Mouse (Mus musculus) lung, adult 2 months (tissue): Measurements from ENCODE around the gene Slc22a5. TPM values are rescaled to one million over a fixed set of nuclear protein-coding genes. Genes with fewer than 3 reads are reported as not detected.
A peak's percentile ranks its signal among the peaks of the same experiment; 100 is the strongest.

ENCODE experiments used
- DNase-seq: peaks from one replicate; pipeline ENCODE4 v3.0.0; 2022
- H3K4me1 ChIP-seq: fragments of 200-500 bp; 2 replicates; pipeline ENCODE4 v1.6.1; 2011; ENCODE audit warnings: low read length; ENCODE audit not compliant: control insufficient read depth, insufficient read depth
- H3K4me3 ChIP-seq: fragments of 200-500 bp; replicated peaks from 2 replicates; pipeline ENCODE3; 2011; ENCODE audit warnings: low read depth, mild to moderate bottlenecking, control low read depth, low read length; ENCODE audit errors: extremely low read depth
- CTCF ChIP-seq: fragments of 200-500 bp; IDR thresholded peaks from 2 replicates; pipeline ENCODE4 v1.5.1; 2011; ENCODE audit warnings: mild to moderate bottlenecking, low read length, control low read depth; ENCODE audit not compliant: insufficient read depth
- POLR2A ChIP-seq: fragments of 200-500 bp; IDR thresholded peaks from 2 replicates; pipeline ENCODE4 v1.6.1; 2011; ENCODE audit warnings: low read depth, mild to moderate bottlenecking, control low read depth, low read length, borderline replicate concordance; ENCODE audit errors: extremely low read depth
- WGBS: fragments of 180-500 bp; shearing (Covaris S2); methylation state at CpG from one replicate; pipeline ENCODE4 v1.1.7; 2018; 5-methylcytosine and 5-hydroxymethylcytosine counted together
- polyA plus RNA-seq: library from polyadenylated mRNA; depleted of rRNA; stranded (reverse); fragments of >200 nt; gene quantifications from 2 replicates; pipeline ENCODE4 v1.2.3, GENCODE M21; 2012

The Slc22a5 gene
- polyA plus RNA-seq, 1 experiment: 23.0 TPM

- WGBS: 57% methylated on average over 9 of the region's 9 CpGs
- Histone ChIP-seq H3K4me3 (no peak overlapping the region), H3K4me1 (peaks cover 9% of the 10 kb centered on the region)
- no peak for DNase-seq
- TF ChIP-seq CTCF (no peak), POLR2A (no peak)
These were observed 13.1 kb upstream of the Slc22a5 start for GRCm38 (mm10) chr11:53904534-53904925.

DNA sequence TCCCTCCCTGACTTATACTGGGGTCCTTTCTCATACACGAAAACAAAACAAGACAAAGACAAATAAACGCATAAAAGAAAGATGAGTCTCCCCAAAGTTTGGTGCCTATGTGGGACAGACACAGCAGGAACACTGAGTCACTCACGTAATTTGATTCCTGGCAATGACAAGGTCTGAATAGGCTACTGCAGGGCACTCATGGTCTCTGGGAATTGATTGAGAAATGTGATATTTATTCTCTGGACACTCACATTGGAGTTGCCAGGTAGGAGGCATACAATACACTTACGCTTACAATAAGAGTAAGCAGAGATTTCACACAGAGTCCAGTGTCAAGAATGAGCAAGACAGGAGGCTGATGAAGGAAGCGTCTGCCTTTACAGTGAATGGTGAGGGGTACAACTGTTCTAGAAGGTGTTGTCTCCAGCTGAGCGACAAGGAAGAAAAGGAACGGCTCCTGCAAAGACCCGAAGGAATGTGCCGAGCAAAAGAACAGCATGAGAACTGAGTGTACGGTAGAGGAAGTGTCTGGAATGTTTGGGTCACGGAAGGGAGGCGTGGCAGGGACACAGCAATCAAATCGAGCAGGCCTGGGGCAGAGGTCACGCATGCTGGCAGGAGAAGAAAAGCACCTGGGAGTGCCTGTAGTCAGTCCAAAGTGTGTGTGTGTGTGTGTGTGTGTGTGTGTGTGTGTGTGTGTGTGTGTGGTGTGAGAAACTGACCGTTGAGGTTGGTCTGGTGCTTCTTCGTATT is 12.5 kb upstream of the Slc22a5 start:
- no peak overlapping the region for H3K4me3 ChIP-seq
- peak; percentile 63 for DNase-seq
- TF ChIP-seq POLR2A: peak; percentile 40; the same call in 1 of the 2 replicates
- TF ChIP-seq CTCF: no peak
- H3K4me1 ChIP-seq: peaks cover 9% of the 10 kb centered on the region
- 30% methylated on average over 16 of the region's 16 CpGs for WGBS

DNA sequence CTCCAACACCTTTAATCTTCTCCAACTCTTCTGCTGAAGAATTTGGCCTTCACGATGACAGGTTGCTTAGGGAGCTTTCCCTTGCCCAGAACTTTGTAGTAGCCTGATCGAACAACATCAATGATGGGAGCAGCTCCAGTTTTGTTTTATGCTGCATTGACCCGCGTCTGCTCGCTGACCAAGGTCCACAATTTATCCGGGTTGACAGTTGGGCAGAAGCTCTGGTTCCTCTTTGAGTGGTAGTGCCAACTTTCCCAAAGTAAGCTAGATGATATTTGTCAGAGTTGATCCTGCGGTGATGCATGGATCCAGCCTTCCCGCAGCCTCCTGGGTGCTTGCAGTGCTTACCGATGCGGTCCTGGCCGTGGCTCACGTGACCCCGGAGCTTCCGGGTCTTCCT is 11.3 kb upstream of the Slc22a5 start:
- TF ChIP-seq CTCF: no peak
- no peak for DNase-seq
- Histone ChIP-seq H3K4me1 (peaks cover 9% of the 10 kb centered on the region), H3K4me3 (no peak overlapping the region)
- 92% methylated on average over 14 of the region's 14 CpGs for WGBS

GRCm38 (mm10) chr11:53900991-53901390 is 9.5 kb upstream of the Slc22a5 start:
- 26% methylated on average over 1 of the region's 1 CpGs for WGBS
- no peak for TF ChIP-seq POLR2A
- no peak for TF ChIP-seq CTCF
- no peak for DNase-seq
- H3K4me1 ChIP-seq: peaks cover 9% of the 10 kb centered on the region
- H3K4me3 ChIP-seq: no peak overlapping the region

GRCm38 (mm10) chr11:53899981-53900380 is 8.5 kb upstream of the Slc22a5 start:
- 87% methylated on average over 6 of the region's 6 CpGs for WGBS
- TF ChIP-seq CTCF (no peak), POLR2A (no peak)
- DNase-seq: no peak

GRCm38 (mm10) chr11:53899004-53899403 is 7.5 kb upstream of the Slc22a5 start:
- TF ChIP-seq POLR2A (no peak), CTCF (no peak)
- peaks cover 7% of the 10 kb centered on the region for H3K4me1 ChIP-seq
- no peak overlapping the region for H3K4me3 ChIP-seq
- no peak for DNase-seq
- WGBS: 50% methylated on average over 3 of the region's 3 CpGs

More at GRCm38 (mm10) chr11:53899981-53900380, 8.5 kb upstream of the Slc22a5 start:
- H3K4me1 ChIP-seq: peaks cover 9% of the 10 kb centered on the region
- no peak overlapping the region for H3K4me3 ChIP-seq

GRCm38 (mm10) chr11:53896935-53897334 is 5.5 kb upstream of the Slc22a5 start:
- 86% methylated on average over 6 of the region's 6 CpGs for WGBS
- no peak for DNase-seq
- no peaks in the 10 kb centered on the region for H3K4me1 ChIP-seq
- no peak for TF ChIP-seq CTCF
- no peak for TF ChIP-seq POLR2A
- no peak overlapping the region for H3K4me3 ChIP-seq

DNA sequence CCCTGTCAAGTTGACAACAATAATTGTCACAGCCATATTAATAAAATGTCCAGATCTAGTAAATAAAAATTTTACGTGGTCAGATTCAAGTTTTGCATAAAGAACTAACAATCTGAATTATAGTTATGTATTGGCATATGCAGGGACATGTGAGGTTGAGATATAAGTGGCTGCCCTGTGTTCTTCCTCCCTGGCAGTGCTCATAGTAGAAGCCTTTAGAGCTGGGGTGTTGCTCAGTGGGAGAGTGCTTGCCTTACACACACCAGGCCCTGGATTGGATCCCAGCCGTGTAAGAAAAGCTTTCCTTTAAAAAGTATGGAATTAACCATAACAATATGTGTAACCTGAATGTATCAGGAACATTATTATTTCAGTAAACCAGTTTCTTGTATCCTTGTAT is 2.0 kb upstream of the Slc22a5 start:
- no peak for DNase-seq
- TF ChIP-seq POLR2A (no peak), CTCF (no peak)
- 48% methylated on average over 2 of the region's 2 CpGs for WGBS
- H3K4me1 ChIP-seq: no peaks in the 10 kb centered on the region
- no peak overlapping the region for H3K4me3 ChIP-seq

- no peak overlapping the region for H3K4me3 ChIP-seq
- DNase-seq: no peak
- H3K4me1 ChIP-seq: no peaks in the 10 kb centered on the region
- WGBS: 24% methylated on average over 9 of the region's 9 CpGs
- TF ChIP-seq POLR2A (peak; percentile 28; the same call in 1 of the 2 replicates), CTCF (no peak)
These were observed 1.4 kb upstream of the Slc22a5 start for GRCm38 (mm10) chr11:53892716-53893416.
